Mouse (Mus musculus) natural killer cell, adult 2 months (primary cell): ENCODE results near the gene Foxn1.
A peak's percentile ranks its signal among the peaks of the same experiment; 100 is the strongest.

Source experiments
- DNase-seq, 2 experiments: peaks; one replicate each; pipeline ENCODE4 v3.0.0; 2022; ENCODE audit warnings: low spot score in 2 of 2

The Foxn1 gene

GRCm38 (mm10) chr11:78327634-78328511 lies 58.5 kb downstream of the Foxn1 start, which contains the start of gene Pigs:
Gene Pigs (plus strand): TSS chr11:78328415.
- peak; percentile 94 for DNase-seq

- DNase-seq: no peak
These were observed 59.1 kb downstream of the Foxn1 start for GRCm38 (mm10) chr11:78327215-78327614.

GRCm38 (mm10) chr11:78324965-78325364 lies 61.4 kb downstream of the Foxn1 start:
- DNase-seq: no peak

GRCm38 (mm10) chr11:78324000-78324785 lies 62.2 kb downstream of the Foxn1 start:
- no peak for DNase-seq

GRCm38 (mm10) chr11:78322860-78323259 lies 63.5 kb downstream of the Foxn1 start, which contains the start of gene Aldoc:
Gene Aldoc (plus strand): TSS chr11:78322968.
- peak; percentile 78 to 87 for DNase-seq

- no peak for DNase-seq
These were observed 64.1 kb downstream of the Foxn1 start for GRCm38 (mm10) chr11:78322076-78322831.

- DNase-seq: no peak
These were observed 67.9 kb downstream of the Foxn1 start for GRCm38 (mm10) chr11:78318411-78318810.

- no peak for DNase-seq
These were observed 72.7 kb downstream of the Foxn1 start for GRCm38 (mm10) chr11:78313662-78314061.

- no peak for DNase-seq
These were observed 75.4 kb downstream of the Foxn1 start for GRCm38 (mm10) chr11:78310861-78311511.
